Mouse (Mus musculus) MEL (cell line): ENCODE results near the gene Pip4p1. TPM values are rescaled to one million over a fixed set of nuclear protein-coding genes. Genes with fewer than 3 reads are reported as not detected.
A peak's percentile ranks its signal among the peaks of the same experiment; 100 is the strongest.
"Not testable (repeated sequence)": the region's sequence is repeated elsewhere in the genome, so short reads cannot be mapped to it uniquely, and the experiment has no call there.

Experiments
- DNase-seq: peaks from one replicate; pipeline ENCODE4 v3.0.0; 2011; ENCODE audit warnings: low read depth, low spot score
- H3K27ac ChIP-seq: 2 replicates; pipeline ENCODE4 v1.5.1; 2012; ENCODE audit warnings: low read depth, mild to moderate bottlenecking, control low read depth, low read length, moderate library complexity; ENCODE audit not compliant: control insufficient read depth
- H3K27me3 ChIP-seq, 2 experiments: fragments of 150-350 bp in 1 of 2; sonication (generic) in 1 of 2; 2 replicates each; pipeline ENCODE4 v1.6.1; 2012; ENCODE audit warnings: low read length in 2 of 2, mild to moderate bottlenecking in 2 of 2, improper control_type of control experiment in 1 of 2, moderate library complexity in 1 of 2; ENCODE audit not compliant: insufficient read depth in 2 of 2, control insufficient read depth in 1 of 2
- H3K36me3 ChIP-seq, 2 experiments: 2 replicates each; pipeline ENCODE4 v1.6.1; 2012 to 2014; ENCODE audit warnings: low read length in 2 of 2, improper control_type of control experiment in 1 of 2, inconsistent platforms in 1 of 2, mild to moderate bottlenecking in 1 of 2; ENCODE audit not compliant: insufficient read depth in 2 of 2, control insufficient read depth in 1 of 2
- H3K4me1 ChIP-seq, 2 experiments: fragments of 150-350 bp in 1 of 2; sonication (generic) in 1 of 2; 2 replicates each; pipeline ENCODE4 v1.6.1; 2012; ENCODE audit warnings: low read length in 2 of 2, improper control_type of control experiment in 1 of 2, mild to moderate bottlenecking in 1 of 2; ENCODE audit not compliant: insufficient read depth in 2 of 2, control insufficient read depth in 1 of 2
- H3K4me3 ChIP-seq, 2 experiments: fragments of 150-350 bp in 1 of 2; sonication (generic) in 1 of 2; 2 replicates each; pipeline ENCODE4 v1.5.1; 2012; ENCODE audit warnings: low read depth in 2 of 2, low read length in 2 of 2, mild to moderate bottlenecking in 2 of 2, moderate library complexity in 2 of 2, control low read depth in 1 of 2, improper control_type of control experiment in 1 of 2; ENCODE audit not compliant: control insufficient read depth in 1 of 2, insufficient read depth in 1 of 2
- H3K79me2 ChIP-seq: 2 replicates; pipeline ENCODE4 v1.6.1; 2012; ENCODE audit warnings: mild to moderate bottlenecking, low read length, moderate library complexity; ENCODE audit not compliant: control insufficient read depth, poor library complexity, insufficient read depth
- H3K9ac ChIP-seq: 2 replicates; pipeline ENCODE4 v1.6.1; 2012; ENCODE audit warnings: low read depth, mild to moderate bottlenecking, control low read depth, low read length, moderate library complexity; ENCODE audit not compliant: control insufficient read depth, poor library complexity, severe bottlenecking
- H3K9me3 ChIP-seq: fragments of 150-350 bp; sonication (generic); replicated peaks from 2 replicates; pipeline ENCODE4 v1.6.1; 2012; ENCODE audit warnings: mild to moderate bottlenecking, low read length, improper control_type of control experiment, moderate library complexity; ENCODE audit not compliant: insufficient read depth
- BHLHE40 ChIP-seq: IDR thresholded peaks from 2 replicates; pipeline ENCODE4 v1.6.1; 2012; ENCODE audit warnings: low read depth, mild to moderate bottlenecking, inconsistent platforms, low read length, improper control_type of control experiment, borderline replicate concordance
- CTCF ChIP-seq, 3 experiments: IDR thresholded peaks in 2 of 3; conservative IDR thresholded peaks in 1 of 3; 2 replicates each; pipeline ENCODE4 v1.5.1; 2011 to 2012; ENCODE audit warnings: low read length in 3 of 3, low read depth in 2 of 3, mild to moderate bottlenecking in 2 of 3, improper control_type of control experiment in 1 of 3, inconsistent platforms in 1 of 3, mixed read lengths in 1 of 3, moderate library complexity in 1 of 3; ENCODE audit not compliant: control insufficient read depth in 1 of 3, insufficient read depth in 1 of 3, poor library complexity in 1 of 3, severe bottlenecking in 1 of 3
- E2F4 ChIP-seq: IDR thresholded peaks from 2 replicates; pipeline ENCODE4 v1.6.1; 2011; ENCODE audit warnings: low read depth, low read length, improper control_type of control experiment, borderline replicate concordance
- ELF1 ChIP-seq: IDR thresholded peaks from 2 replicates; pipeline ENCODE4 v1.6.1; 2014; ENCODE audit warnings: low read depth, mild to moderate bottlenecking, inconsistent platforms, low read length, improper control_type of control experiment, moderate library complexity
- EP300 ChIP-seq, 2 experiments: IDR thresholded peaks; 2 replicates each; pipeline ENCODE4 v1.6.1; 2011; ENCODE audit warnings: improper control_type of control experiment in 2 of 2, low read length in 2 of 2, low read depth in 1 of 2, mild to moderate bottlenecking in 1 of 2
- ETS1 ChIP-seq: IDR thresholded peaks from 2 replicates; pipeline ENCODE4 v1.6.1; 2012; ENCODE audit warnings: low read depth, mild to moderate bottlenecking, inconsistent platforms, low read length, improper control_type of control experiment, moderate library complexity
- GABPA ChIP-seq: IDR thresholded peaks from 2 replicates; pipeline ENCODE4 v1.6.1; 2012; ENCODE audit warnings: low read depth, mild to moderate bottlenecking, inconsistent platforms, low read length, improper control_type of control experiment, moderate library complexity
- GATA1 ChIP-seq: IDR thresholded peaks from 2 replicates; pipeline ENCODE4 v1.6.1; 2011; ENCODE audit warnings: low read depth, low read length, improper control_type of control experiment
- HCFC1 ChIP-seq: IDR thresholded peaks from 2 replicates; pipeline ENCODE4 v1.6.1; 2012; ENCODE audit warnings: low read depth, mild to moderate bottlenecking, inconsistent platforms, low read length, improper control_type of control experiment, moderate library complexity
- JUND ChIP-seq: IDR thresholded peaks from 2 replicates; pipeline ENCODE4 v1.6.1; 2011; ENCODE audit warnings: low read depth, mild to moderate bottlenecking, improper control_type of control experiment, low read length
- KAT2A ChIP-seq: conservative IDR thresholded peaks from 2 replicates; pipeline ENCODE4 v1.6.1; 2012; ENCODE audit warnings: low read depth, low read length, improper control_type of control experiment, inconsistent platforms
- MAX ChIP-seq: IDR thresholded peaks from 2 replicates; pipeline ENCODE4 v1.6.1; 2011; ENCODE audit warnings: low read length, improper control_type of control experiment
- MXI1 ChIP-seq: IDR thresholded peaks from 2 replicates; pipeline ENCODE4 v1.6.1; 2011; ENCODE audit warnings: mild to moderate bottlenecking, low read depth, low read length, improper control_type of control experiment
- MYB ChIP-seq: IDR thresholded peaks from 2 replicates; pipeline ENCODE4 v1.6.1; 2011; ENCODE audit warnings: mild to moderate bottlenecking, low read depth, low read length, improper control_type of control experiment
- MYC ChIP-seq: IDR thresholded peaks from 2 replicates; pipeline ENCODE4 v1.6.1; 2011; ENCODE audit warnings: low read depth, mild to moderate bottlenecking, low read length, improper control_type of control experiment, moderate library complexity
- NRF1 ChIP-seq: IDR thresholded peaks from 2 replicates; pipeline ENCODE4 v1.6.1; 2014; ENCODE audit warnings: low read depth, mild to moderate bottlenecking, inconsistent platforms, low read length, improper control_type of control experiment, moderate library complexity; ENCODE audit not compliant: poor library complexity, insufficient read depth, severe bottlenecking
- POLR2A ChIP-seq, 2 experiments: IDR thresholded peaks; 2 replicates each; pipeline ENCODE4 v1.6.1; 2011 to 2012; ENCODE audit warnings: low read length in 2 of 2, mild to moderate bottlenecking in 2 of 2, control low read depth in 1 of 2, improper control_type of control experiment in 1 of 2, low read depth in 1 of 2, moderate library complexity in 1 of 2; ENCODE audit not compliant: control insufficient read depth in 1 of 2, insufficient read depth in 1 of 2, poor library complexity in 1 of 2
- POLR2AphosphoS2 ChIP-seq: IDR thresholded peaks from 2 replicates; pipeline ENCODE4 v1.6.1; 2011; ENCODE audit warnings: low read length, improper control_type of control experiment
- POLR2AphosphoS5 ChIP-seq: IDR thresholded peaks from 2 replicates; pipeline ENCODE4 v1.6.1; 2012; ENCODE audit warnings: low read depth, borderline replicate concordance, mild to moderate bottlenecking, inconsistent platforms, low read length, moderate library complexity, mixed read lengths
- RCOR1 ChIP-seq: IDR thresholded peaks from 2 replicates; pipeline ENCODE4 v1.6.1; 2012; ENCODE audit warnings: low read depth, mild to moderate bottlenecking, inconsistent platforms, low read length, improper control_type of control experiment
- SIN3A ChIP-seq: IDR thresholded peaks from 2 replicates; pipeline ENCODE4 v1.6.1; 2012; ENCODE audit warnings: low read length, improper control_type of control experiment, inconsistent platforms
- SMC3 ChIP-seq: IDR thresholded peaks from 2 replicates; pipeline ENCODE4 v1.6.1; 2011; ENCODE audit warnings: low read depth, low read length, improper control_type of control experiment
- TAL1 ChIP-seq: IDR thresholded peaks from 2 replicates; pipeline ENCODE4 v1.6.1; 2012; ENCODE audit warnings: mild to moderate bottlenecking, inconsistent platforms, low read length, moderate library complexity, mixed read lengths
- TBP ChIP-seq: IDR thresholded peaks from 2 replicates; pipeline ENCODE4 v1.8.0; 2011; ENCODE audit warnings: low read depth, low read length, improper control_type of control experiment
- UBTF ChIP-seq: IDR thresholded peaks from 2 replicates; pipeline ENCODE4 v1.6.1; 2012; ENCODE audit warnings: low read depth, mild to moderate bottlenecking, inconsistent platforms, low read length, improper control_type of control experiment, moderate library complexity, borderline replicate concordance; ENCODE audit not compliant: insufficient read depth
- USF2 ChIP-seq, 2 experiments: IDR thresholded peaks; 2 replicates each; pipeline ENCODE4 v1.6.1; 2011 to 2012; ENCODE audit warnings: improper control_type of control experiment in 2 of 2, low read length in 2 of 2, borderline replicate concordance in 1 of 2, inconsistent platforms in 1 of 2, low read depth in 1 of 2, mild to moderate bottlenecking in 1 of 2; ENCODE audit not compliant: insufficient read depth in 1 of 2
- ZKSCAN1 ChIP-seq: IDR thresholded peaks from 2 replicates; pipeline ENCODE4 v1.6.1; 2012; ENCODE audit warnings: low read depth, mild to moderate bottlenecking, inconsistent platforms, low read length, improper control_type of control experiment, moderate library complexity
- ZMIZ1 ChIP-seq: IDR thresholded peaks from 2 replicates; pipeline ENCODE4 v1.6.1; 2012; ENCODE audit warnings: low read depth, mild to moderate bottlenecking, inconsistent platforms, low read length, improper control_type of control experiment, moderate library complexity
- ZNF384 ChIP-seq: IDR thresholded peaks from 2 replicates; pipeline ENCODE4 v1.6.1; 2012; ENCODE audit warnings: low read depth, mild to moderate bottlenecking, inconsistent platforms, low read length, improper control_type of control experiment
- polyA plus RNA-seq, 2 experiments: library from polyadenylated mRNA; stranded (reverse) in 1 of 2; unstranded in 1 of 2; fragments of >175 nt in 1 of 2; fragments of >200 nt in 1 of 2; gene quantifications; 2 replicates each; pipeline versions ENCODE4 v1.2.1 to v1.2.4; 2012; ENCODE audit warnings: low replicate concordance in 2 of 2, low read depth in 1 of 2; ENCODE audit not compliant: insufficient read length in 2 of 2, insufficient read depth in 1 of 2, missing spikeins in 1 of 2
- total RNA-seq: library from RNA; depleted of rRNA; stranded (reverse); fragments of 300-350 nt; gene quantifications from 2 replicates; pipeline ENCODE4 v1.2.3, GENCODE M21; 2012

Gene Pip4p1
- total and polyA plus RNA-seq, 3 experiments: 12.2 to 21.6 TPM; not detected in 1

DNA sequence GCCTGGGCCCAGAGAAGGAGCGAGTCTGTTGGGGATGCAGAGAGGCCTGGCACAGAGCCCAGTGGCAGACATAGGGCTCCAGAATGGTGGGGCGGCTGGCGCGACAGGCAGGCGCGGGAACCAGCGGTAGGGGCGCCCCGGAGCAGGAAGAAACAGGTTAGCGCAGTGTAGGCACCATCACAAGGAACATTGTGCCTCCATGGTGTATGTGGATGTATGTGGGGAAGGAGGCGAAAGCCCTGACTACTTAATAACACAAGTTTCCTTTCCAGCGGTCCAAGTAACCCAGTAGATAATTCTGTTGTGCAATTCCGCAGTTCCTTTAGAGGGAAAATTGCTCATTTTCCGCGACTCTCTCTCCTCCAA, 14.0 kb upstream of the Pip4p1 start:
- not testable (repeated sequence) for DNase-seq, H3K9me3 ChIP-seq, H3K79me2 ChIP-seq, H3K27me3 ChIP-seq, H3K36me3 ChIP-seq, H3K4me1 ChIP-seq
- Histone ChIP-seq H3K9ac (peak overlapping the region; percentile 61), H3K4me3 (peak overlapping the region; percentile 63 to 96), H3K27ac (peak overlapping the region; percentile 91)
- peak in 2 of 3 experiments; percentile 1 to 21; a peak in 1 of 6 replicates for TF ChIP-seq CTCF (IDR thresholded peaks at IDR 0.05 in 2 of 3, conservative IDR thresholded peaks at IDR 0.05 in 1 of 3; ENCODE audit: control insufficient read depth in 1 of 3, insufficient read depth in 1 of 3, low read depth in 2 of 3, low read length in 3 of 3, poor library complexity in 1 of 3, severe bottlenecking in 1 of 3)

DNA sequence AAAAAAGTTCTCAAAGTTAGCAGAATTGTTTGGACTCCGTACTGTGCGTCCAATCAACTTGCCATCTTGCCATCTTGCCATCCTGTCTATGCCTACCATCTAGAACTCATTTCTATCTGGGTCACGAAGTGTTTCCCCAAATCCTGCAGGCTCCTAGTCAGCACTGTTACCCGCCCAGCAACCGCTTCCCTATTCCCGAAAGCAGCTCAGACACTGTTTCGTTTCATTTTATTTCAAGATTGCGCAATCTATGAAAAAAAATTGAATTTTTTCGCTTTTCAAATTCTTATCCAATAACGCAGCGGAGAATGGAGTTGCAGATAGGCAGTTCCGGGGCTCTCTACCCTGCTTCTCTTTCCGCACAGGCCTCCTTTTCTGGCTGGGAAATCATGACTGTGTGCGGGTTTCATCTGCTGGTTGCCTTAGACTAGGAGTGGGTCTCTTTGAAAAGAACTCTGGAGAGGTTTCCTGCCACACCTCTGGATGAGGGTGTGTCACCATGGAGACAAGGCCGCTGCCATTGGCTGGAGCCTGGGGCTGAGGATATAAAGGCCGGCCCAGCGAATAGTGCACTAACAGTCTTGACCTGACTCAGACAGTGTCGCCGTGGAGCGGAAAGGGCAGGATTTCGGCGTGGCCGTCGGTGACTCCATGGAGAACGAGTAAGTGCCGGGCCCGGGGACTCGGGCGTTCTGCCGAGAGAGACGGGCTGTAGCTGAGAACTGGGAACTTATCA, 13.4 kb upstream of the Pip4p1 start, which contains the start of gene Gm49342:
Gene Gm49342, plus strand, starts transcription at position 586 of the 736 bp plus-strand sequence.
- Histone ChIP-seq H3K79me2 (no peaks in the 10 kb centered on the region; the same call in 1 of the 2 replicates), H3K4me1 (peaks cover 0 to 7% of the 10 kb centered on the region in 2 experiments; a peak in 2 of 4 replicates), H3K36me3 (peaks cover 0 to 7% of the 10 kb centered on the region in 2 experiments; a peak in 2 of 4 replicates), H3K4me3 (peak within 1 kb of the TSS; percentile 63 to 96), H3K9me3 (no peaks in the 10 kb centered on the region), H3K27ac (peak within 1 kb of the TSS; percentile 91), H3K9ac (peak within 1 kb of the TSS; percentile 61), H3K27me3 (no peaks in the 10 kb centered on the region)
- DNase-seq: peak; percentile 95
- TF ChIP-seq KAT2A: no peak
- peak; percentile 38; the same call in 1 of the 2 replicates for TF ChIP-seq GATA1
- peak; percentile 74 for TF ChIP-seq ZNF384
- peak; percentile 79 to 93 for TF ChIP-seq POLR2A (IDR thresholded peaks at IDR 0.05; ENCODE audit: control insufficient read depth in 1 of 2, insufficient read depth in 1 of 2, low read depth in 1 of 2, low read length in 2 of 2, poor library complexity in 1 of 2)
- TF ChIP-seq ZKSCAN1: no peak
- TF ChIP-seq JUND: no peak
- TF ChIP-seq GABPA: no peak
- no peak; the same call in 1 of the 2 replicates for TF ChIP-seq SIN3A
- peak; percentile 50; the same call in 1 of the 2 replicates for TF ChIP-seq MAX
- peak; percentile 88 for TF ChIP-seq POLR2AphosphoS2
- no peak for TF ChIP-seq USF2 (IDR thresholded peaks at IDR 0.05; ENCODE audit: borderline replicate concordance in 1 of 2, insufficient read depth in 1 of 2, low read depth in 1 of 2, low read length in 2 of 2)
- peak; percentile 81; the same call in 1 of the 2 replicates for TF ChIP-seq POLR2AphosphoS5
- TF ChIP-seq BHLHE40: peak; percentile 12; the same call in 1 of the 2 replicates
- TF ChIP-seq MYC: no peak
- peak; percentile 99 for TF ChIP-seq ZMIZ1
- TF ChIP-seq HCFC1: peak; percentile 56; the same call in 1 of the 2 replicates
- TF ChIP-seq TBP: peak; percentile 96
- TF ChIP-seq MYB: 0 out of 2 replicates have a peak, but pooled peaks have one; percentile 19
- TF ChIP-seq ETS1: peak; percentile 30; the same call in 1 of the 2 replicates
- TF ChIP-seq MXI1: peak; percentile 71
- no peak for TF ChIP-seq CTCF (IDR thresholded peaks at IDR 0.05 in 2 of 3, conservative IDR thresholded peaks at IDR 0.05 in 1 of 3; ENCODE audit: control insufficient read depth in 1 of 3, insufficient read depth in 1 of 3, low read depth in 2 of 3, low read length in 3 of 3, poor library complexity in 1 of 3, severe bottlenecking in 1 of 3)
- TF ChIP-seq UBTF: no peak
- peak; percentile 7 to 48; a peak in 2 of 4 replicates for TF ChIP-seq EP300 (IDR thresholded peaks at IDR 0.05; ENCODE audit: low read depth in 1 of 2, low read length in 2 of 2)
- no peak for TF ChIP-seq E2F4
- TF ChIP-seq ELF1: peak; percentile 28; the same call in 1 of the 2 replicates
- TF ChIP-seq NRF1: no peak
- TF ChIP-seq SMC3: no peak
- TF ChIP-seq TAL1: peak; percentile 16; the same call in 1 of the 2 replicates
- TF ChIP-seq RCOR1: no peak
